Mouse (Mus musculus) G1E (cell line): Measurements from ENCODE around the gene Ddrgk1. TPM values are rescaled to one million over a fixed set of nuclear protein-coding genes. Genes with fewer than 3 reads are reported as not detected.

Experiments
- ATAC-seq: 2 replicates; pipeline ENCODE4 v1.8.0; 2016; ENCODE audit warnings: mild to moderate bottlenecking; ENCODE audit not compliant: insufficient number of reproducible peaks, poor library complexity, low FRiP score, severe bottlenecking; ENCODE audit errors: extremely low read depth
- DNase-seq: peaks from one replicate; pipeline ENCODE4 v3.0.0; 2012; ENCODE audit warnings: low spot score
- H3K27me3 ChIP-seq: 2 replicates; pipeline ENCODE4 v1.6.1; 2012; ENCODE audit warnings: mild to moderate bottlenecking, low read length, inconsistent platforms; ENCODE audit not compliant: insufficient read depth
- H3K36me3 ChIP-seq: replicated peaks from 2 replicates; pipeline ENCODE3; 2012; ENCODE audit warnings: mild to moderate bottlenecking, inconsistent platforms
- H3K4me1 ChIP-seq: 2 replicates; pipeline ENCODE4 v1.6.1; 2012; ENCODE audit warnings: low read depth, low read length, inconsistent platforms, mixed read lengths; ENCODE audit not compliant: insufficient read depth
- H3K4me3 ChIP-seq: 2 replicates; pipeline ENCODE4 v1.5.1; 2012; ENCODE audit warnings: low read depth, mild to moderate bottlenecking, inconsistent platforms, low read length, moderate library complexity, mixed read lengths
- H3K9me3 ChIP-seq: replicated peaks from 2 replicates; pipeline ENCODE4 v1.6.1; 2012; ENCODE audit warnings: inconsistent platforms
- CTCF ChIP-seq: IDR thresholded peaks from 2 replicates; pipeline ENCODE4 v1.5.1; 2012; ENCODE audit warnings: low read depth, low read length, inconsistent platforms, mixed read lengths
- GATA1 ChIP-seq: IDR thresholded peaks from 2 replicates; pipeline ENCODE4 v1.6.1; 2012; ENCODE audit warnings: borderline replicate concordance, low read length, inconsistent platforms, mixed read lengths
- GATA2 ChIP-seq: IDR thresholded peaks from 2 replicates; pipeline ENCODE4 v1.6.1; 2012; ENCODE audit warnings: low read depth, low read length, inconsistent platforms, borderline replicate concordance
- POLR2AphosphoS5 ChIP-seq: IDR thresholded peaks from 2 replicates; pipeline ENCODE4 v1.6.1; 2012; ENCODE audit warnings: low read depth, low read length, inconsistent platforms; ENCODE audit not compliant: insufficient replicate concordance
- TAL1 ChIP-seq: conservative IDR thresholded peaks from 2 replicates; pipeline ENCODE4 v1.6.1; 2012; ENCODE audit warnings: low read depth, low read length, inconsistent platforms, mixed read lengths
- polyA plus RNA-seq: library from polyadenylated mRNA; stranded (reverse); fragments of >175 nt; gene quantifications from 2 replicates; pipeline ENCODE4 v1.2.3, GENCODE M21; 2012
- total RNA-seq, 2 experiments: library from RNA; stranded (forward) in 1 of 2; stranded (reverse) in 1 of 2; fragments of 200-1000 nt in 1 of 2; fragments of >200 nt in 1 of 2; fragmentation: Nextera tagmentation in 1 of 2; gene quantifications; 2 replicates each; pipeline ENCODE4 v1.2.3; 2014 to 2017

The Ddrgk1 gene
- total and polyA plus RNA-seq, 3 experiments: 29.9 to 67.4 (median 47.4) TPM

DNA sequence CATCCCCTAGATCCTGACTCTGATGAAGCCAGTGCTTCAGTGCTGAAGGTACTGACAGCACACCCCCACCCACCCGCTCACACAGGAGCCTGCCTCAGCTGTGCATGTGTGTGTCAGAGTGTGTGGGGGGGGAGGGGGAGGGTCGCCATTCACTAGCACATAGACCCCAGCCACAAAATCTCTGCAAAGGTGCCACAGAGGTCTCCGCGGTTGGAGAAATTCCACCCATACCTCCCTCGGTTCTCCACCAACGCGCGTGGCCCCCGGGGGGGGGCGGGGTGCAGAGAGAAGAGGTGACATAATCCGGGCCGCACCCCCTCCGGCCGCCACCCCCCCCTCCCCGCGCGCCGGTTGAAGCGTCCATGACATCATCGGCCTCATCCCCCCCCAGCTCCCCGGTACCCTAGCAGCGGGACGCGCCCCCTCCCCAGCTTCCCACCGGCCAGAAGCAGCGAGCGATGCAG, 22.2 kb downstream of the Ddrgk1 start:
- H3K27me3 ChIP-seq: peaks cover 38% of the 10 kb centered on the region
- no peak for DNase-seq

DNA sequence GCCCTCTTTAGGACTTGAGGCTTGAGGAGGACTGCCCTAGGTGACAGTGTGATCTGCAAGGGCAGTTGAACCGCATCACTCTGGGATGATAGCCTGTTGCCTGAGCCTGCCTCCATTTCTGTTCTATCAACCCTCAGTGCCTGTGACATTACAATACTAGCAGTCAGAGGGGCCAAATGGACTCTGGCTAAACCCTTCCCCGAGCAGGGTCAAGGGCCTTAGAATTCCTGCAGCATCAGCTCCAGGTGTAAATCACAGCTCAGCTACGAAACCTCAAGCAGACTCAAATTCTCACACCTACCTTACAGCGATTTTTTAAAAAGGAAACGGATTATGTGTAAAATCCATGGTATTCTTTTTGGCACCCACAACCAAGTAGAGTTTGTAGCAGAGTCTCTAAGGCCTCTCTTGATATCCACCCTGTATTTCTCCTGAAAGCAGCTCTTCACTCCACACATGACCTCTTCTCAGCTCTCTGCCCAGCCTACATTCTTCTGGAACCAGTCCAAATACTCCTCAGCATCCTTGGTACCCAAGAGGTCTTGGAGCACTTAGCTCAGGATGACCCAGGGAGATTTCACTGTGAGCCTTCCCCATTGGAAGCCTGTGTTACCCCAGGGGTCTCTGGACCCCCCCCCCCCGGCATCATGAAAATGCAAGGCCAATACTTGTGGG, 23.0 kb downstream of the Ddrgk1 start:
- H3K9me3 ChIP-seq: no peaks in the 10 kb centered on the region
- DNase-seq (no peak), ATAC-seq (no peak)
- no peak overlapping the region for H3K4me3 ChIP-seq
- H3K27me3 ChIP-seq: peaks cover 43% of the 10 kb centered on the region
- peaks cover 3% of the 10 kb centered on the region for H3K36me3 ChIP-seq
- TF ChIP-seq CTCF (no peak), TAL1 (no peak), GATA2 (no peak), POLR2AphosphoS5 (no peak), GATA1 (no peak)
- peaks cover 17% of the 10 kb centered on the region for H3K4me1 ChIP-seq

More for the DNA sequence above, 22.2 kb downstream of the Ddrgk1 start:
- Histone ChIP-seq H3K9me3 (no peaks in the 10 kb centered on the region), H3K4me1 (peaks cover 17% of the 10 kb centered on the region), H3K36me3 (peaks cover 8% of the 10 kb centered on the region), H3K4me3 (peak overlapping the region; percentile 74)
- TF ChIP-seq GATA1 (no peak), TAL1 (no peak), CTCF (no peak), POLR2AphosphoS5 (no peak), GATA2 (no peak)
- no peak for ATAC-seq

GRCm38 (mm10) chr2:130639276-130639675, 25.2 kb downstream of the Ddrgk1 start:
- TF ChIP-seq GATA1: no peak
- no peak for TF ChIP-seq POLR2AphosphoS5
- no peak for TF ChIP-seq GATA2
- TF ChIP-seq TAL1: no peak
- no peak for TF ChIP-seq CTCF
- H3K27me3 ChIP-seq: peaks cover 62% of the 10 kb centered on the region
- H3K4me3 ChIP-seq: no peak overlapping the region
- no peaks in the 10 kb centered on the region for H3K9me3 ChIP-seq
- DNase-seq (no peak), ATAC-seq (no peak)
- peaks cover 28% of the 10 kb centered on the region for H3K4me1 ChIP-seq
- H3K36me3 ChIP-seq: peaks cover 3% of the 10 kb centered on the region

- TF ChIP-seq TAL1: no peak
- no peak for TF ChIP-seq CTCF
- no peak for TF ChIP-seq GATA1
- TF ChIP-seq GATA2: no peak
- TF ChIP-seq POLR2AphosphoS5: no peak
- H3K4me3 ChIP-seq: no peak overlapping the region
- no peaks in the 10 kb centered on the region for H3K9me3 ChIP-seq
- ATAC-seq (no peak), DNase-seq (no peak)
- peaks cover 71% of the 10 kb centered on the region for H3K27me3 ChIP-seq
- H3K4me1 ChIP-seq: peaks cover 31% of the 10 kb centered on the region
- H3K36me3 ChIP-seq: peaks cover 3% of the 10 kb centered on the region
These were observed 26.3 kb downstream of the Ddrgk1 start for GRCm38 (mm10) chr2:130638101-130638611.

- TF ChIP-seq CTCF (no peak), POLR2AphosphoS5 (no peak), TAL1 (no peak), GATA1 (no peak), GATA2 (no peak)
- peaks cover 3% of the 10 kb centered on the region for H3K36me3 ChIP-seq
- ATAC-seq: no peak
- H3K4me3 ChIP-seq: no peak overlapping the region
- no peaks in the 10 kb centered on the region for H3K9me3 ChIP-seq
- H3K4me1 ChIP-seq: peaks cover 25% of the 10 kb centered on the region
- no peak for DNase-seq
- H3K27me3 ChIP-seq: peaks cover 59% of the 10 kb centered on the region
These were observed 28.6 kb downstream of the Ddrgk1 start for GRCm38 (mm10) chr2:130635847-130636246.

GRCm38 (mm10) chr2:130634739-130635411, 29.6 kb downstream of the Ddrgk1 start:
- no peak for DNase-seq
- ATAC-seq: no peak
- peaks cover 29% of the 10 kb centered on the region for H3K4me1 ChIP-seq
- H3K27me3 ChIP-seq: peaks cover 53% of the 10 kb centered on the region
- peaks cover 3% of the 10 kb centered on the region for H3K36me3 ChIP-seq
- TF ChIP-seq CTCF (no peak), GATA2 (no peak), TAL1 (no peak), POLR2AphosphoS5 (no peak), GATA1 (no peak)
- H3K4me3 ChIP-seq: peak overlapping the region; percentile 26; the same call in 1 of the 2 replicates
- no peaks in the 10 kb centered on the region for H3K9me3 ChIP-seq
